Mouse (Mus musculus): ENCODE data around the gene Gja1. TPM values are rescaled to one million over a fixed set of nuclear protein-coding genes. Genes with fewer than 3 reads are reported as not detected.

Gene Gja1
- total RNA-seq (2023), result 1 to 10 TPM; 2.6 to 2.8 TPM

DNA sequence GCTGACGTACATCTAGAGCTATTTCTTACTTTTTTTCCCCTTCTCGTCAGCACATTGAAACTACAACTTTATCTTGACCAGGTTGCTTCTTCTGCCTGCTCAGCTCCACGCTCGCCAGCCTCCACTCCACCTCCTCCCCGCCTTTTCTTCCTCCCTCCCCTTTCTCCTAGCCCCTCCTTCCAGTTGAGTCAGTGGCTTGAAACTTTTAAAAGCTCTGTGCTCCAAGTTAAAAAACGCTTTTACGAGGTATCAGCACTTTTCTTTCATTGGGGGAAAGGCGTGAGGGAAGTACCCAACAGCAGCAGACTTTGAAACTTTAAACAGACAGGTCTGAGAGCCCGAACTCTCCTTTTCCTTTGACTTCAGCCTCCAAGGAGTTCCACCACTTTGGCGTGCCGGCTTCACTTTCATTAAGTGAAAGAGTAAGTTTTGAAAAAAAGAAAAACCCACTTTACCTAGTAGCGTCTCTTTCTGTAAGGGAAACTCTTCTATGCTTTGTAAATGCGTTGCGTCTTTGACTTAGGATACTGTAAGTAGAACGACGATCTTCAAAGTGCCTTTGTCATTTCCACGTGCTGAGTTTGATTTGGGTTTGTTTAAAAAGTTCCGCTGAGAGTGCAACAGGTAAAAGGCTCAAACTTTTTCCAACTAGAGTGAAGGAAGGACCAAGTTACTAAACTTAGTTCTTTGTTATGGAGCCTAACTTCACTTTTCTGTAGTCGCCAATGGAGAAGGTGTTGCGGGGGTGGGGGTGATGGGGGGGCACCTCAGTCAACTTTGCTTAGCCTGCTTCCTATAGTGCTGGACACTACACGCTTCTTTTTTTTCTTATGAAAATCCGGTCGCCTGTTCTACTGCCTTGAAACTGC lies at the start of gene Gja1:
Gene Gja1, plus strand, starts transcription at position 234 of the 869 bp plus-strand sequence.

Other genes with a start within 250 kb of the Gja1 start
- 1 to 10 TPM in 1 of 2 experiments, under 1 TPM in 1; 0.89 to 1.1 TPM for gene Tbc1d32, start 148.6 kb upstream of the Gja1 start, total RNA-seq (2023)